Mouse (Mus musculus) telencephalon, adult 2 months (tissue): ENCODE measurements around the gene Tert.

Source experiments
- DNase-seq: peaks from one replicate; pipeline ENCODE4 v3.0.0-alpha.2; 2011; ENCODE audit warnings: low read depth, low spot score

The Tert gene

GRCm38 (mm10) chr13:73677853-73678252 is 51.1 kb downstream of the Tert start, which contains the start of gene Slc6a18:
TSS of gene Slc6a18 (minus strand) at chr13:73678023.
- DNase-seq = no peak

GRCm38 (mm10) chr13:73679311-73679710 is 52.6 kb downstream of the Tert start:
- DNase-seq = no peak

GRCm38 (mm10) chr13:73680394-73680793 is 53.7 kb downstream of the Tert start:
- DNase-seq = no peak

DNA sequence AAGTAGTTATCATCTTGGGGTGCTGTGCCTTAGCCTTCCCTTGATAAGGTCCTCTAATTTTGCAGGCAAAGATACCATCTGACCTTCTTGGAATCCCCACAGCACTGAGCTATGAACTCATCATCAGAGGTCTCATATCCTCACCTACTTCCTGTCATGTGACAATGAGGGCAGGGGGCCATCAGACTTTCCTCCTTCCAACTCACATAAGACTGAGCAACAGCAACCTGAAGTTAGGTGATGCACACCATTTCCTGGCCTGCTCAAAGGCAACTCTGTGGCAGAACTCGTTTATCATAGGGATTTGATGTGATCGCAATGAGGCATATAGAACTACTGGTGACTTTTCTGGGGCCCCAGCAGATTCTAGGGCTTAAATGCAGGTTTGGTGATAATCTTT is 55.5 kb downstream of the Tert start:
- DNase-seq = no peak

DNA sequence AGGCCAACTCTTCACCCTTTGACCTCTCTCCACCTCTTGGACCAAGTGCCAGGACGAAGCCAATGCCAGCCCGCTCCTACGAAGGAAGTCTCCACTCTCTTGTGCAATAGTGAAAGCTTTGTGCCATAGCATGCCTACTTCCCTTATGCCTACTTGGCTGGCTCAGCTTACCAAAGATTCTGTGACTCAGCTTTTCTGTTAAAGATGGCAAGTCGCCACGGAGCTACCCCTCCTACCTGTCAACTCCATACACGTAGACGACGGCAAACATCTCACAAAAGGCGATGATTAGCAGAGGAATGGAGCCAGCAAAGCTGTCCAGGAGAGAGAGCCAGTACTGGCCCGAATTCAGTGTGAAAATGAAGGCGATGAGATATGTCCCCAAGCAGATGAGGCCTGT is 57.0 kb downstream of the Tert start:
- peak; percentile 41 for DNase-seq

DNA sequence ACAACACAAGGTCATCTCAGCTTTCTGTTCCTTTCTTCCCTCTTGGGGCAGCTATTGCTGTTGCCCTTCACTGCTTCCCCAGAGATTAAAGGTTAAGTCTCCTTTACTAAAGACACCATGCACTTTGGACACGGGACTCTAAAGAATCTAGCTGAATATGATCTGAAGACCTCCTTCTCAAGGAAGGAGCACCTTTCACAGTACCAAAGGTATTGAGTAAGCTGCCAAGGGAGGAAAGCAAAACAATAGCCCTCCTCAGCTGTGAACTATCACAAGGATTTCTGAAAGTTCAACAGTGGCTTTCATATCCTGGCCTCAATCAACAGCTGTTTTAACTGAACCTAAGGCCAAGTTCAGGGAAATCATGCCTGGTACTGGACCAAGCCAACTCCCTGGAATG is 57.7 kb downstream of the Tert start:
- DNase-seq = no peak

GRCm38 (mm10) chr13:73685502-73685901 is 58.8 kb downstream of the Tert start:
- no peak for DNase-seq

- DNase-seq = no peak
Measured at GRCm38 (mm10) chr13:73687601-73688000, 60.9 kb downstream of the Tert start.

DNA sequence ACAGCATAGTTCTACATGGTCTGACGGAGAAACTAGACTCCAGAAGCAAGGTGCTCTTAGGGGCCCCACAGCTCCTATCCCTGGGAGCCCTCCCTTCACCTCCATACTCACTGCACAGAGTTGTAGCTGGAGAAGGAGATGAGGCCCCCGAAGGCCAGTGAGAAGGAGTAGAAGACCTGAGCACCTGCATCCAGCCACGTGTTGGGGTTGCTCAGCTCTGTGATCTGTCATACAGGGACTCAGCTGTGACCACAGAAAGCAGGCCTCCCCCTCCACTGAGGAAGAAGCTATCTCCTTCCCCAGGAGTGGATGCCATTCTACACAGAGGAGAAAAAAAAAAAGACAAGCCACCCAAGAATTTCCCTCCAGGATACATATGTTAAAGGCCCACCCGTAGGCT is 62.2 kb downstream of the Tert start:
- no peak for DNase-seq

DNA sequence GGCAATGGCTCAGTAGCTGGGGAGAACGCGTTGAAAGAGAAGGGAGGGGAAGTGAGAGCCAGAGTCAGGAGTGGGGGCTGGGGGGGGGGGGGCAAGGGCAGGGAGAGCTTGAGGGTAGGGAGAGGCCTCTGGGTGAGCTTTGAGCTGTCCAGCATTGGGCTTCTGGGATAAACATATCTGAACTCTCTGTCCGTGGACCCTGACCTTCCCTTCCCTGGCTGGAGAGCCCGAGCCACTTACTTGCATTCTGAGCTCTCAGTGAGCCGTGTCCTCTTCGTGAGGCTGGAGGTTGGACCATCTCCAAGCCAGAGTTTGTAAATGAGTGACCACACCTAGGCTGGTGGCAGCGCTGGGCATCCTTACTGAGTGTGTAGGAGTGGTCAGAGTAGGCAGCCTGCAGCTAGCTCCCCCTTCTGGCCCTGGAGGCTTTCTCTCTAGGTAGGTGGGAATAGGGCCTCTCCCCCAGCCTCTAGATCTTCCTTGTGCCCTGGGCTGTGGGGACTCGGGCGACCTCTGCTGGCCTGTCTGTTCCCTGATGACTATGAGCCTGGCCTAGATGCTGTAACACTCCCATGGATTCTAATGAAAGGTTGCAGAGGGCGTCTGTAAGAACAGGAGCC is 65.6 kb downstream of the Tert start:
- no peak for DNase-seq

- no peak for DNase-seq
Measured at GRCm38 (mm10) chr13:73693333-73693732, 66.6 kb downstream of the Tert start.

DNA sequence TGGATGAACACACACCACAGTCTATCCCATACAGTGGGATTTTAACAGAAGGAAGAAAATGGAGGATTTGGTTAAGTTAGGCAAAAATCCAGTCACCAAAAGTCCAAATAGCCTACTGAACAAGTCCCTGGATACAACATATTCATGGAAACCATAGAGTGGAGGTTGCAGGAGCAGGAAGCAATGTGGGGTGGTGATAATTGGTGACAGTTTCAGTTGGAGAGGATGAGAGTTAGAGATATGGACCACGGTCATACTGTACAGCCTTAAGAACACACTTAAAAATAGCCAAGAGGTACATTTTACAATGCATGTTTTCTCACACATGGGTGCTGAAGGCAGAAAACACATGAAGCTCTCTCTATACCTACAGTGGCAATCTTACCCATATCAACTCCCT is 68.3 kb downstream of the Tert start:
- DNase-seq = no peak

GRCm38 (mm10) chr13:73696529-73696928 is 69.8 kb downstream of the Tert start:
- no peak for DNase-seq
